Mouse (Mus musculus) liver, adult 2 months (tissue): ENCODE results near the gene Enpp5.

Experiments
- CTCF ChIP-seq: fragments of 200-500 bp; IDR thresholded peaks from 2 replicates; pipeline ENCODE4 v1.5.1; 2011; ENCODE audit warnings: low read depth, low read length, control low read depth
- POLR2A ChIP-seq: fragments of 200-500 bp; IDR thresholded peaks from 2 replicates; pipeline ENCODE4 v1.6.1; 2011; ENCODE audit warnings: low read length, control low read depth; ENCODE audit not compliant: insufficient read depth; ENCODE audit errors: extremely low read depth

GRCm38 (mm10) chr17:44035005-44035404, 43.6 kb upstream of the Enpp5 start:
- TF ChIP-seq POLR2A (no peak), CTCF (no peak)
